Mouse (Mus musculus) spleen, postnatal 10 days (tissue): ENCODE measurements around the gene Khdrbs2.

Source experiments
- DNase-seq, 2 experiments: peaks; one replicate each; pipeline ENCODE4 v3.0.0; 2021 to 2022; ENCODE audit warnings: low spot score in 2 of 2

The Khdrbs2 gene

GRCm38 (mm10) chr1:32172506-32173239 is at the start of gene Khdrbs2:
TSS of gene Khdrbs2 (plus strand) at chr1:32172714.
- DNase-seq = peak in 1 of 2 experiments; percentile 17

DNA sequence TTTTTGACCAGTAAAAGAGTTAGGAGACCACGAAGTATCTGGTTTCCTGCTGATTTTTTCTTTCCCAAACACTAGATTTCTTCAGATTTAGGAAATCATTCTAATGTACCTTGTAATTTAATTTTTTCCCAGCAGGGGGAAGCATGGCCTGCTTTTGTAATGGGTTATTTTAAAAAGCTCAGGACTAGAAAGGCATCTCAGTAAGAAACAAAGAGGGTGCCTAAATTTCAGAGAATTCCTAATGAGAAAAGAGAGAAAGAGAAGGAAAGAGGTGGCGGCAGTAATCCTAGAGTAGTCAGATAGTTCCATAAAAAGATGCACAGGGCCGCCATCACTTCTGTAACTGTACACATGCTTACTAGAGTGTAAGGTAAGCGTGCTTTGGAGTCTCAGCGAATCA is 2.1 kb downstream of the Khdrbs2 start:
- DNase-seq = no peak

GRCm38 (mm10) chr1:32199664-32200260 is 27.2 kb downstream of the Khdrbs2 start:
- no peak for DNase-seq

- DNase-seq = no peak
Measured at GRCm38 (mm10) chr1:32248443-32248842, 75.9 kb downstream of the Khdrbs2 start.

- DNase-seq = no peak
Measured at GRCm38 (mm10) chr1:32249602-32250001, 77.1 kb downstream of the Khdrbs2 start.

DNA sequence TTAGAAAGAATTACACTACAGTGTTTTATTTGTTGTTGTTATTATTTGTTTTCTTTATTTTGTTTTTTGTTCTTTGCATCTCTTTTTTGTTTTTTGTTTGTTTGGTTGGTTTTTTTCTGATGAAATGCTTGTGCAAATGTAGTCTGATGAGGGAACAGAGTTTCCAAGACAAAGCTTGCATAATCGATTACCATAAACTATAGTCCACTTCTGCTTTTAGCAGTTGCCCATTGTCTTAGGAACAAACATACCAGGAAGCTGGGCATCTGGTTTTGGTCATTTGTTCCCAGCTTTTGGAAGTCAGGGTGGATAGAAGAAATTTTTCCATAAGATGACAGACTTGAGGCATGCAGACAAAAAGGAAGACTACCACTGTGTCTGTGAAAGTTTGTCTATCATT is 77.8 kb downstream of the Khdrbs2 start:
- no peak for DNase-seq

DNA sequence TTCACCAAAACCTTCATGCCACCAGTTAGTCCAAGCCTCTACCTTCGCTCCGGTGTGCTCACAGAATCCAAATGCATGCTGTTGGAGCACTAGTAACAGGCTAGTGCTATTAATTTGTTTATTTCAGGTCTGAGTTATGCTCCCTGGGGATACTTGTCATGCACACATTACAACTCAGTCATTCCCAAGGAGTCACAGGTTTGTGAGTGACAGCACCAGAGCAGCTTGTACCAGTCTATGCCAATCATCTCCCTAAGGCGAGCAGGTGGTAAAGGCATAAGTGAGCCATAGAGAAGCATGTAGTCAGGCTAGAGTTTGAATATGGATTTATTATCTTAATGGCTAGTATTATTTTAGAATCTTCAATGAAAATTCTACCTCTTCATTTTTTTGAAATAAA is 86.4 kb downstream of the Khdrbs2 start:
- no peak for DNase-seq

- no peak for DNase-seq
Measured at GRCm38 (mm10) chr1:32270519-32270918, 98.0 kb downstream of the Khdrbs2 start.

DNA sequence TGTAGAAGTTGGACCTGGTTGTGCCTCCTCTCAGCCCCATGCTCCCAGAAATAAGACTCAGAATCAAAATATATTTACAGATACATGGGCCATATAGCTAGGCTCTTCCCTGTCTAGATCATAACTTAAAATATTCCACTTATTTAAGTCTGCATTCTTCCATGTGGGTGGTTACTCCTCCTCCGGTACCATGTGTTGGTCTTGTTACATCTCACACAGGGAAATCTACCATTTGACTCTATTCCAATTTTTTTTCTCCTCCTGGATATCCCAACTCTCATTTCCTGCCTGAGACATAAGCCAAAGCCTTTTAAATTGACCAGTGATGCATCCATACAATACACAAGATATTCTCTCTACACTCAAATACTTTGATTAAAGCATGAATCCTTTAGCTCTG is 122.2 kb downstream of the Khdrbs2 start:
- DNase-seq = no peak

DNA sequence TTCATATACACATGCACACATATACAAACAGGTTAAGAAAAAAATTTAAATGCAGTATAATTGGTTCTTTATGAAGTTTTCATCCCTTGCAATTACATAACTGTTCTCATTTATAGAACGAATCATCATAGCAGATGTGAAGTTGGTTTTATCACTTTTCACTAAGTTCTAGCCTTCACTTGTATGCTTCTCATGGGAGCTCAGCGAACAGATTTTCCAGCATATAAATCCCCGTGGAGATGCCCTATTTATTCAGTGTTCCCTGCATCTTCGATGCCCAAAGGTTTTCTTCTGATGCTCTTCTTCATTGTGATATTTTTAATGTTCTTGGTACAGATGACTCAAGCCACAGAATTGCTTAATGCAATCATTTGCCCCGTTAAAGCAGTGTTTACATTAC is 128.9 kb downstream of the Khdrbs2 start:
- no peak for DNase-seq

DNA sequence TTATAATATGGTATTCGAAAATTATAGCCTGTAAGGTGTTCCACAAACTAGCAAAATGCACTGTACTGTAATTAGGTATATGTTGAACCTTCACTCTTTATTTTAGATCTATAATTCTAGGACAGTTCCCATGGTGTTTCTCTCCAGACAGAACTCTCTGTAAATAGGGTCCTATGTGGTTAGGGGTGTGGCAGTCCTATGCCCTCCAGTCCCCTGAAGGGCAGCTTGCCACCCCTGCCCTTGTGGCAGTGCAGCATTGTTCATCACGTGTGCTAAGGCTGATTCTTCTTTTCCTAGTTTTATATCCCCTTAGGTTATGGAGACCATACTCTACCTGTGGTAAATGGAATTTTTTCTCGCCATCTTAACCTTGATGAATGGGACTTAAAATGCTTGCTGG is 136.6 kb downstream of the Khdrbs2 start:
- no peak for DNase-seq

- DNase-seq = no peak
Measured at GRCm38 (mm10) chr1:32309637-32310036, 137.1 kb downstream of the Khdrbs2 start.

DNA sequence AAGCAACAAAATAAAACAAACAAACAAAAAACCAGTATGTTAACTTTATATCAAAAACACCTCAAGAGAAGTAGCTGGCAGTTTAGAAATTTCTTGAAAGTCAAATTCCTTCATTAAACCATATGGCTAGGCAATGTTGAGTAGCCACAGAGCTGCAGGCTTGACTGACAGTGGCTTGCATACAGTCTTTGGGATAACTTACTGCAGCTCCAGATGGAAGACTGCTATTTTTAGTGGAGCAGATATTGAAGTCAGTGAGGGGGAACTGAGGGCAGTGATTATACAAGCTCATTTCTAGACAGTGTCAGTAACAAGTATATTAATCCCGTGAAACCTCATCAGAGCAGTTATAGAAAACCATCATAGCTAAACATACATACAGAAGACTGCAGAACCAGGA is 166.6 kb downstream of the Khdrbs2 start:
- DNase-seq = no peak

GRCm38 (mm10) chr1:32347538-32347937 is 175.0 kb downstream of the Khdrbs2 start:
- no peak for DNase-seq

DNA sequence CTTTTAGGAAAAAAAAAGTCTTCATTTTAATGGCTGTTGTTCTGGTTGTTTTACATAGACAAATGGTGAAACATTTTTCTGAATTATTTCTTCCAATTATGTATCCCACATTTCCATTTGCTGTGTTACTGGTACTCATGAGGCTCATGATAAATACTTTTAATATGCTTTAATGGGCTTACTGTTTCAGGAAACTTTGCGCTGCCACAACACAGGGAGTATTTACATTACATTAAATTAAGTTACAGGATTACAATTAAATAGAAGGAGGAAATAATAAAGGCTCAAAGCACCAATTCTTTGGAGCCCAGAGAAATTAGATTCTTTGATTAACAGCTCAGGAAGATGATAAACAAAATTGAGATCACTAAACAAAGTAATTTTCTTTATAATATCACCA is 179.6 kb downstream of the Khdrbs2 start:
- DNase-seq = no peak

DNA sequence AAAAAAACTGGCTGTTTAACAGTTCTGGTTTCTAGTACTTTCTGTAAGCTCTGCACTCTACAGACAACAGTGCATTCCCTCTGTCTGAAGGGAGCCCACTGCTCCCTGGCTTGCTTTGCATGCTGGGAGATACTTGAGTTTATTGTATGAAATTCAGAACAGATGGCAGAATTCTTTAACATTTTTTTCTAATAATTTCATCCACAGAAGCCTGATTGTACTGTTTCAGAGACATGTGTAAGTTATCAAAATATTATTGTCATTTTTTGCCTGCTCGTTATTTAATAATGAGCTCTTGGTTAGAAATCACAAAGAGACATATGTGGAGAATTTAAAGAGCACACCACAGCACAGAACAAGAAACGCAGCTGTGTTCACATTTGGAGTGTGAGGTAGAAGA is 191.0 kb downstream of the Khdrbs2 start:
- no peak for DNase-seq

GRCm38 (mm10) chr1:32397553-32397952 is 225.0 kb downstream of the Khdrbs2 start:
- no peak for DNase-seq

- no peak for DNase-seq
Measured at GRCm38 (mm10) chr1:32407651-32408050, 235.1 kb downstream of the Khdrbs2 start.

DNA sequence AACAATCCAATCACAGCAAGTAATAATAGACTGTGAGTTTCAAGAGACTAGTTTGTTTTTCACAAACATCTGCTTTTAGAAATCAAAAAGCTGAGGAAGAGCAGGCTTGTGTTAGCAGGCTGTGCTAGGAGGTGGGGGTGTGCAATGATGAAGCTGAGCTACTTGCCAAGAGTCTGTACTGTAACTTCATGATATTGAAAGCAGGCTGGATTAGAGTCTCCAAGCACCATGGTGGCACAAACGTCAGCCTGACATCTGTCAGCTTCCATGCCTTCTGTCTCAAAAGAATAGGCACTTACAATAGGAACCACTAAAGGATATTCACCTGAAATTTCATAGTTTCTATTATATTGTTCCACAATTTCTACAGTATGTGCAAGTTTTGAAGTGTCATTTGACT is 255.9 kb downstream of the Khdrbs2 start:
- DNase-seq = no peak

DNA sequence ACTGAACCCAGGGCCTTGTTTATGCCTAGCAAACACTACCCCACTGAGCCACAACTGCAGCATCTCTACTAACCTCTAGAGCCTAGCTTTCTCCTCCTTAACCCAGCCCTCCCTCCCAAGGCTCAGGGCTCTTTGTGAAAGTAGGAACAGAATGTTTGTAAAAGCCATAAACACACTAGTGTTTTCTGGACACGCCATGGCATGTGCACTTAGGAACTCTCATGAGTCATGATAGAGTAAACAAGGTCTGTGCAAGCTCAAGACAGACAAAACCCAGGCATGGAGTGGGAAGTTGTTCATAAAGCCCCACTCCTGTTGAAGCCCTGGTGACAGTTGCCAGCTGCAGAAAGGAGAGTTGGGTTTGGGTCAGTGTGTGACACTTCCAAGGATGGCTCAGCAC is 257.0 kb downstream of the Khdrbs2 start:
- DNase-seq = no peak

DNA sequence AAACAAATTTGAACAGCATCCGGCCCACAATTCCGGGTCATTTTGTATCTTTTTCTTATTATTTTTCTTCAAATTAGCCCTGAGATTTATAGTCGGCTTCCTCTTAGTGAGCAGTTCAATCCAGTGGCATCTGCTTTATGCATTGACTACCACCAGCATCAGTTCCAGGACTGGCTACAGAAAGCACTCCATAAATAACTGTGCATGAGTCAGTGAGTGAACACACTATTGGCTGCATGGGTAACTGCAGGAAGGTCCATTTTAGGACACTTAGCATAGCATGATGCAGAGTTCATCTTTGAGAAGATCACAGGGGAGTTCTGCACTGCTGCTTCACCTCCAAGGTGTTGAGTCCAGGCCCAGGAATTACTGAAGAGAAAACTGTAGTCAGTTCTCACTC is 258.0 kb downstream of the Khdrbs2 start:
- DNase-seq = no peak

DNA sequence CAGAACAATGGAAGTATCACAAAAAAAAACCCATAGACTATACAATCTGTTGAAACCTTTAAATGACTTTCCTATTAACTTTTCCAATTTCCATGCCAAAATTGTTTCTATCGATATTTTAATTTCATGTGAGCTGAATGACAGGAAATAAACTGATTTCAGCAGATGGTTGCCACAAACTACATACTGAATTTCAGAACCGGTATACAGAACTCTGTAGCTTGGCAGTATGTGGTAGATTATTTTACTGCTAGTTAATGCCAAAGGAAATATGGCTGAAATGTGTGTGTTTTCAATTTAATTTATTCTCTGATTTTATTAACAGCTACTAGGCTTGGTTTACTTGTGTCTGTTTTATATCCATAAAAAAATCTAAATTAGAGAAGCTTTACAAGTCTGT is 260.6 kb downstream of the Khdrbs2 start:
- DNase-seq = no peak

DNA sequence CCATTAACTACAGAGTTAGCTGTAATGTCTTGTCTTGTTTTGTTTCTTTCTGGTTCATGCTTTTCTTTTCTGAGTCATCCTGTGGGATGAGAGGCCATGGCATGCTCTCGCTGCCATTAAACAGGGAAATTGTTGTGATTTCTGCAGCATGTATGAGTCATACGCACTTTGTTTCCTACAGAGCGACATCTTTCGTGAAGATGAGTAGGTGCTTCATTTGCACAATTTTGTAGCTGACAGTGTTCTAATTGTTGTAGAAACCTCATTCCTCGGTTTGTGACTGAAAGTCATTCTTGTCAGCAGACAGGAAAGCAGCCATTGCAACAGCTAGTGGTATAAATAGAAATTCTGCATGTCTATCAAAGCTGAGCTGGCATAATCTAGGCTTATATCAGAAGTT is 271.4 kb downstream of the Khdrbs2 start:
- no peak for DNase-seq

GRCm38 (mm10) chr1:32463103-32463516 is 290.6 kb downstream of the Khdrbs2 start:
- DNase-seq = no peak
